Mouse (Mus musculus) bone marrow macrophage, adult 2 months (primary cell): Measurements from ENCODE around the gene Bmf.

ENCODE experiments used
- CTCF ChIP-seq: IDR thresholded peaks from 2 replicates; pipeline ENCODE4 v1.5.1; 2012; ENCODE audit warnings: low read depth, mild to moderate bottlenecking, low read length, moderate library complexity
- POLR2A ChIP-seq: IDR thresholded peaks from 2 replicates; pipeline ENCODE4 v1.6.1; 2012; ENCODE audit warnings: mild to moderate bottlenecking, low read depth, low read length, borderline replicate concordance

GRCm38 (mm10) chr2:118478833-118479549, 70.5 kb downstream of the Bmf start:
- TF ChIP-seq POLR2A (no peak), CTCF (no peak)
